Mouse (Mus musculus) ovary, adult 18-20 months (tissue): ENCODE results near the gene P2ry12.

ENCODE experiments used
- DNase-seq: peaks from one replicate; pipeline ENCODE4 v3.0.0; 2022; ENCODE audit warnings: low spot score, mixed read lengths

Gene P2ry12

GRCm38 (mm10) chr3:59230912-59231311 is 31.8 kb downstream of the P2ry12 start:
- no peak for DNase-seq

- DNase-seq = no peak
Measured at GRCm38 (mm10) chr3:59228730-59229551, 33.7 kb downstream of the P2ry12 start.

- no peak for DNase-seq
Measured at GRCm38 (mm10) chr3:59227696-59228095, 35.0 kb downstream of the P2ry12 start.

DNA sequence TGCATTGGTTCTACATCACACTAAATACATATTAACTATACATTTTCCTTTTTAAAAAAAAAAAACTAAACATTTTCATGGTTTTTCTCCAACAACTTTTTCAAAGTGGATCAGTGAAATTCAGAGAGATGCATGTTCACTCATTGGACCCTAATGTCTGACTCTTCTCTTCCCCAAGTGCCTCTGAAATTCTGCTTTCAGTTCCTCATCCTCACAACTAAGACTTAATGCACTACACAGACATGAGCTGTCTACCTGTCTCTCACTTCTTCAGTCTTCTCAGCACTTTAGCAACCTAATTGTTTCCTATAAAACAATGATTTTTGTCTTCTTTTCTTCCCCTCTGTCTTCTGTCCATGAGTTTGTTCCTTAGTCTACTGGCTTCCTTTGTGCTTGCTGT is 37.3 kb downstream of the P2ry12 start:
- DNase-seq = no peak

DNA sequence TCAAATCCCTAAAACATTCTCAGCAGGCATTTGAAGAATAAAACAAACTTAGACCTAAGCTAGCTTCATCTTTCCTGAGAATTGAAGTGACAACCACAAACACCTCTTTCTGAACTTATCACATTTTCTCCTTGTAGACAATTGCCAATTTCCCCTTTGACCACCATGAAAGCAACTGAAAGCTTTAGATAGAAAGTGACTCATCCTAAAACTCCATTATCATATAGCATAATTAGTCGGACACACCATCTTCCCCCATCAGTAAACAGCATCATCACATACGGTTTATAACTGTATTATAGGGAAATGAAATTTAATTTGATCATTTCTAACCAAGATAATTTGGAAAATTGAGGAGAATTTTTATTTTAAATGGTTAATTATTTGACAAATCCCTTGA is 40.4 kb downstream of the P2ry12 start:
- DNase-seq = no peak

DNA sequence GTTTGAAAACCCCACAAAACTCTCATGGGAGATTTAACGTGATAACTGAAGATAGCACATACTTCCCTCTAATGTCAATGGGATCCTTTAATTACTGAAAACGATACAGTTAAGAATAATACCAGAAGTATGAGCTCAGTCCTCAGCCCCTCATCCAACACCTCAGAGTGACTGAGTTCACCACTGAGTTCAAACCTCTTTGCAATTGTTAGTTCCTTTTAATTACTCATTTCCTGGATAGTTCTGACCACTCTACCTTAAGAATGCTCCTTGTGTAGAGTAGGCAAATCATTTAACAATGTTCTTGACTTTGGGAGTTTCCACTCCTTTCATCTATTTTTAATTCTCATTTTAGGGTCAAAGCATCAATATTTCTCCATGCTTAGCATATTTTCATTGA is 43.3 kb downstream of the P2ry12 start:
- no peak for DNase-seq

DNA sequence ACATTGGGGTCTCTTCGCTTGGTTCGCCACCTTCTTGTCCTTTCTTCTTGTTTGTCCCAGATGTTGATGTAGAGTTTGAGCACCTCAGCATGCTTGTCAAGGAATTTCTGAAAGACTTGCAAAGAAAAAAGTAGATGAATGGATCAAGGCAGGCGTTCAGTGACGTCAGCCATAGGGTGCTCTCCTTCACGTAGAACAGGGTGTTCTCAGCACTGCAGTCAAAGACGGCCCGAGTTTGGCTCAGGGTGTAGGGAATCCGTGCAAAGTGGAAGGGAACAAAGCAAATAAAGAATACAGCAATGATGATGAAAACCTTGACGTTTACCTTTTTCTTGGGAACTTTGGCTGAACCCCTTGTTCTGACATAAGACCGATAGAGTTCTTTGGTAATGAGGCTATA is 45.5 kb downstream of the P2ry12 start:
- no peak for DNase-seq

DNA sequence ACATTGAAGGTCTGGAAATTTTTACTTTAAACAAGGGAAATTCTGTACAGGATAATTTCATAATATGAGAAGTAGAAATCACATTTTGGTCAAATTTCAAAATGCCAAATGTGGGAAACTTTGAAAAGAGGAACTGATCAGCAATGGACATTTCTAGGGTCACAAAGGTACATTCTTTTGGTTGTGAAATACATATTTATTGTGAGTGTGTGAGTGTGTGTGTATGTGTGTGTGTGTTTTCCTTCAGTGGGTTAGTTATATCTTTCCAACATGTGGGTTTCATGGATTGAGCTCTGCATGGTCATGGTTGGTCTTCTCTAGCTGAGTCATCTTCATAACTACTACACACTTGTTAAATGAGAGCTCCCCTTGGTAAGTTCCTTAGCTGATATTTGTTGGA is 50.3 kb downstream of the P2ry12 start:
- no peak for DNase-seq

GRCm38 (mm10) chr3:59211784-59212183 is 50.9 kb downstream of the P2ry12 start:
- DNase-seq = no peak

DNA sequence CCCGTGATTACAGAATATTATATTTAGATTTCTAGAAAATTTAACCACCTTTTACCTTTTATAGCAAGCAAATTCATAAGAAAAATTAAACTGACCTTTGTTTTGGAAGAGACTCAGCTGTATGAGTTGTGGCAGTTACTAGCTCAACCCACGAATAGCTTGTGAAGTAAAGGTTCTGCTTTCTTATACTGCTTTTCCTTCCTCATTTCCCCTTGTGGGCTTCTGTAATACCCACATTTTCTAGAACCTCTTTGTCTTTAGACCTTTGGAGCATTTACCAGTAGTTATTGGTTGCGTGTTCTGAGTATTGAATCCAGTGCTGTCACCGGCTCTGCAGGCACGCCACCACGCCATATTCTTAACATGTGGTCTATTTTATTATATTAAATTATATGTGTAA is 51.9 kb downstream of the P2ry12 start, which contains the start of gene P2ry13:
Gene P2ry13 (minus strand): TSS at position 156 of the 400 bp plus-strand sequence.
- no peak for DNase-seq

GRCm38 (mm10) chr3:59210089-59210488 is 52.6 kb downstream of the P2ry12 start:
- DNase-seq = no peak

GRCm38 (mm10) chr3:59208650-59209548 is 53.8 kb downstream of the P2ry12 start:
- no peak for DNase-seq

DNA sequence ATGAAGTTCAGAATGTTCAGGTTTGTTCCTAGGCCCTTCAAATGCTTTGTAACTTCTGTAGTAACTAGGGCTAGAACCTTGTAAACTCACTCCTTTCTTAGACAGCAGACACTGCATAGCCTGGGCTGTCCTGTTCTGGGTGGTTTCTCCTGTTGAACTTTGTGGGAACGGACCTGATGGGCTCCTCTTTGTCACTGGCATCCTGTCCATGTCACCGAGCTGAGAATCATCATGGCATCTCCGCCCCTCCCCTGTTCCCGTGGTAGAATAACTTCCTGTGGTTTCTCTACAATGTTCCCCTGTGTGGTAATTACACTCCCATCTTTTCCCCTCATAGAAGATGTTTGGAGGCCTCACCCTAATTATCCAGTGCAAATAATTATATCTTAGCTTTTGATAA is 56.7 kb downstream of the P2ry12 start:
- no peak for DNase-seq

- no peak for DNase-seq
Measured at GRCm38 (mm10) chr3:59204719-59205503, 57.8 kb downstream of the P2ry12 start.

- DNase-seq = no peak
Measured at GRCm38 (mm10) chr3:59203802-59204520, 58.7 kb downstream of the P2ry12 start.

DNA sequence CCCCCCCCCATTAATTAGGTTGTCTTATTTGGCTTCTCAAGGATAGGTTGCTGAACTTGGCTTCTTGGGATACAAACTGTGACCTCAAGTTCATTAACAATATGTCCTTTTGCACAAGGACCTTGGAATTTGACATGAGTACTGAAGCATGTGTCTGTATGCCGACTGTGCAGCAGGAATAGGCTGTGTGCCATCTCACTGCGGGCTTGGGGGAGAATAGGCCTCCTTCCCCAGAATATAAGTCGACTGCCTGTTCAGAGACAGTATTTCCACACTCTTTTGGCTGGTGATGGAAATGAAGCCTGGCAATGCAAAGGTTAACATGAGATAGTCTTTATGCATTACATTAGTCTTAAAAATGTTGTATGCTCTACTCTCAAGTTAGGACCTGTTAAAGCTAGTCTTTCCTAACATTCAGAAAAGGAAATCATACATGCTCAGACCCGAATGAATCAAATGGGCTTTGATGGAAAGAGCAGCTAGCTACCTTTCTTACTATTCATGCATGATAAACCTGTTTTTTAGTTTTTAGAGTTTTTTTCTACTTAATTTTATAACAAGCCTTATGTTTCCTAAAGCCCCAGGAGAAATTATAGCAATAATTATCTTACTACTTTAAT is 65.2 kb downstream of the P2ry12 start:
- DNase-seq = no peak

GRCm38 (mm10) chr3:59194938-59195337 is 67.7 kb downstream of the P2ry12 start, which contains the start of gene Gpr87:
TSS of gene Gpr87 (minus strand) at chr3:59195104.
- no peak for DNase-seq

GRCm38 (mm10) chr3:59194099-59194498 is 68.6 kb downstream of the P2ry12 start:
- DNase-seq = no peak

- DNase-seq = no peak
Measured at GRCm38 (mm10) chr3:59191674-59192073, 71.0 kb downstream of the P2ry12 start.

DNA sequence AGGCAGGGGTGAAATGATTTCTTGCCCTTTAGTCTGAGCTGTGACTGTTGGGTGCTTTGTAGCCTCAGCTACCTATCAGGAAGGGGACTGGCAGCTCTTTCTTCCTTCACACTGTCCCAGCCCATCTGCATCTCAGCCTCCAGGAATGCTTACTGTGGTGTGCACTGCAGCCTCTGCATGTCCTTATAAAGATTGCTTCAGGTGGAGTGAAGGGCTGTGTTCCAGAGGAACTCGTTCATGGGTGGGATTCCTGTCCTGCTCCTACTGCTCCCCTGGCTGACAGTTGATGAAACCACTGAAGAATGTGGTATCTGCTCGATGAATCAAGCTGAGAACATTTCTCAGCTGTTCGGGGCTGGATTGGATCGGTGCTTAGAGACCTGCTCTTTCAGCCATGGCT is 75.3 kb downstream of the P2ry12 start:
- no peak for DNase-seq

GRCm38 (mm10) chr3:59185662-59186061 is 77.0 kb downstream of the P2ry12 start:
- no peak for DNase-seq
